Mouse (Mus musculus): ENCODE measurements at regions not wholly inside any gene's neighbourhood (a gene's known extent, or its start where the extent isn't known, plus 50 kb on each side); places are given as distances from the start of the nearest gene placed in this dataset.

DNA sequence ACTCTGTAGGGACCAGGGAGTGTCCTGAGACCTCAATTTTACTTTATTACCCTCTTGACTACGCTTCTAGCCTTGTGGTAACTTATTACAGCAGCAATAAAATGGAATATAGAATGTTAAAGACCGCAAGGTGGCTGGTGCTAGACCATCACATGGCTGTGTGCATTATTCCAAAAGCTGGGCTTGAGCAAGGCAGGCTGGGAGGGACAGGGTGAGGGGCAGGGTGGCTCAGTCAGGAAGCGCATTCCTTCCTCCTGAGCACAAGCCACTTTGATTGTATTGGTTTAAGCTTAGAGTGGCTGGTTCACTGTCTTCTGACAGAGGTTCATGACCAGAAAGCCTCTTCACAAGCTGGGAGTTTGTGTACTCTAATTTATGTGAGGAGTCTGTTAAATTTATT lies 74.6 kb upstream of the Pgrmc2 start:
- in situ Hi-C loops (cut with MboI, MseI), result no loop called here

DNA sequence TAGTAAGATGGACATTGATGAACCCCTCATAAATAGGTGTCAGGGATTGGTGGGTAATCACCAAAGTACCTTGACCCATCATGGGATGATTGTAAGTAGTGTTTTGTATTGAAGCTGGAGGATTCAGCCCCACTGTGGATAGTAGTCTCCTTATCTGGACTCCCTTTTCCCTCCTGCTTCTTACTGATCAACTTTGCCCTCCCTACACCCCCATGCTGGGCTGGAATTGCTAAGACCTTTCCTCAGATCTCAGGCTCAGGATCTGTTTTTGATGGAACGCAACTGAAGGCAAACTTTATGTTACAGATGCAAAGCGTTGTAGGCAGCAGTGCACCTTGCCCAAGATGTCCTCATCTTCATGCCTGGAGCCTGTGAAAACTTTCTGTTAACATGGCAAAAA lies 73.7 kb upstream of the Pgrmc2 start:
- in situ Hi-C loops (cut with MboI, MseI), result no loop called here

DNA sequence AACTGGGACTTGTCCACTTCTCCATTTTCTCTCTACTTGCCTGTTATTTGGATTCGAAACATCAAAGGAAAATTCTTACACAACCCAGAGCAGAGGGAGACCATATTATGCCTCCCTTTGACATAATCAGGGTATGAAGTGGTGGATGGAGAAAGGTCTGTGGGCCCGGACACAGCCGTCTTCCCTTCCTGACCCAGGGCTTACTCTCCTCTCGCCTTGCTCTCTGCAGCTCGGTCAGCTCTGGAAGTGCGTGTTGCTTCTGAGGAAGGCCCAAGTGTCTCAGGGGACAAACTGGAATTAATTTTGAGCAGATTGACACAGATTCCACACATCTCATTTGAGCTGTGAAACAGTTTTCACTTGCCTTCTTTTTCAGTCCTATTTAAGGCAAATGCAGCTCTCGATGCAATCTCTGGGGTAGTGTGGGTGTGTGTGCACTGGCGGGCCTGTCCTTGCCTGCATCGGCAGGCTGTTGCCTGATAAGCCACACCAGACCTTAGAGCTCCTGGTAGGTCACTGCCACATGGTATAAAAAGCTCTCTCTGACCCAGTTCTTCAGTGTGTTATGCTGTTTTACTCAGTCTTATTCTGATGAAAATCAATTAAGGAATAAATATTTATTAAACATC lies 72.4 kb upstream of the Pgrmc2 start:
- in situ Hi-C loops (cut with MboI, MseI), result no loop called here

DNA sequence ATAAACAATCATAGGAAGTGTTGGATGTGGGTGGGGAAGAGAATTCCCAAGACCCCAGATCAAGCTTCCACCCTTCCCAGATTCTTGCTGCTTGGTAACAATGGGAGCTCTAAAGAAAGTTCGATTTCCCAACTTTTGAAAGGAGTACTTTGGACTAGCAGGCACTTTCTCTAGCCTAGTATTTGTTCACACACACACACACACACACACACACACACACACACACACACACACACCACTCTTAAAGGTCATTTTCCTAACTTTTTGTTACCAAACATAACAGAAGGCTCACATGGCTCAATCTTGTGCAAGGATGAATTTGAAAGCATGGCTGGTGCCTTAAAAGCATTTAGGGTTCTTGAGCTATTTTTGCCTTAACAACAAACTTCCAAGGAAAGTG lies 71.6 kb upstream of the Pgrmc2 start:
- in situ Hi-C loops (cut with MboI, MseI), result loop anchor here in 1 of 2 experiments (5.0 kb wide), 1 partner anchor 1037 kb away; no protein-coding TSS in a partner anchor

DNA sequence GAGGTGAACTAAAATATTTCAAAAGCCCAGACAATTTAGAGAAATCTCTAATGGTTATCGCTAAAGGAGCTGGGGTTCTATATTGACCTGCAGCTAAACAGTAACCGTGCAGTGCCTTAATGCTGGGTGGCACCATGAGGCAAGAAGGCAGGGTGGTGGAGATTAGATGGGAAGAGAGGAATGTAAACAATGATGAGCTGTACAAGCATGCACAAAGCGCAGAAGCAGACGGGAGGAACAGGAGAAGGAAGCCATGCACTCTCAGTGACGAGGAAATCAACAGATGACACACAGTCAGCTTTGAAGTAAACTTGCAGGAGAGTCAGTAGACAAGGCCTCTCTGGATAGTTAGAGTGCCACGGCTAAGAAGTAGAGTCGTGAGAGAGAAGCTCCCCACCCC lies 69.1 kb upstream of the Pgrmc2 start:
- in situ Hi-C loops (cut with MboI, MseI), result loop anchor here in 1 of 2 experiments (5.0 kb wide), 1 partner anchor 1035 kb away; no protein-coding TSS in a partner anchor

DNA sequence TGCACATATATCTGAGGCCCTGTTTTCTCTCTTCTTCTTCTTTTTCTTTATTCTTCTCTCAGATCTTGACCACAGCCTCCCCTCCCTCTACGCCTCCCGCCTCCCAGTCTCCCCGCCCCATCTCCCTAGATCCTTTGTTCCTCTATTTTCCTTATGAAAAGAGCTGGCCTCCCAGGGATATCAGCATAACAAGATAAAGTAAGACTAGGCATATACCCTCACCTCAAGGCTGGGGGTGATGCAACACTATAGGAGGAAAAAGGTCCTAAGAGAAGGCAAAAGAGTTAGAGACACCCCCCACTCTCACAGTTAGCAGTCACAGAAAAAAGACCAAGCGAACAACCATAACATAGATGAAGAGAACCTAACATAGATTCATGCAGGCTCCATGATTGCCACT lies 57.5 kb upstream of the Pgrmc2 start:
- in situ Hi-C loops (cut with MboI, MseI), result no loop called here

DNA sequence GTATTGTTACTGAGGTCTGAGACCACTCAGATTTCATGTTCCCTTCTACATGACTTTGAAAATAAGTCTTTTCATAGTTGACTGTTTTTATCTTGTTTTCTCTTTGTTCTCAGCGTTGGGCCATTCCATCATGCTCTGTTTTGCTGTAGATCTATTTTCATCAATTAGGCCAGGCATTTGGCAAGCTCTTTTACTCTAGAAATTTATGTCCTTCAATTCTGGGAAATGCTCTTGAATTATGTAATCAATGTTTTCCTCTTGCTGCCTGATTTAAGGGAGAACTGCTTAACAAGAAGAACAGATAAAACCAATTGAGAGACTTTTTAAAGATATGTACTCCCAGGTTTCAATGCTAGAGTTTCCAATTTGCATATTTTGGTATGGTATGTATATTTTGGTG lies 55.1 kb upstream of the Pgrmc2 start:
- in situ Hi-C loops (cut with MboI, MseI), result no loop called here

DNA sequence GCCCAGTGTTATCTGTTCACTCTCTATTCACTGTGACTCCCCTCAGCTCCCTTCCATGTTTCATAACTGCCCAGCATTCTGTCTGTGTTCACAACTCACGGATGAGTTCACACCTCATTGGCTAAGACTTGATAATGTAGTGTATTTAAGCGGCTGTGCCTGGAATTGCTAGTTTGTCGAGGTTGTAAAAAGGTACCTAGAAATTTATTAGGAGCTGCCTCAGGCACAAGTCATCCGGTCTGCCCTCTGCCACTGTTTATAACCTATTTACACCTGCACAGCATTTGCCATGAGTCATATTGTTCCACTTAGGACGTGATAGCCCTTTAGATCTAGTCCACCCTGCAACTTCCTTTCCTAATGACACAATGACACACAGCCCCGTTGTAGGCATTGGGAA lies 50.0 kb upstream of the Pgrmc2 start:
- in situ Hi-C loops (cut with MboI, MseI), result no loop called here

All from T-helper 17 cell (primary cell).